In genomic region chr1:78081761-78082160, GRCm38 (mm10) we compare ENCODE assay signal across 11 mouse cellular contexts.
DNase-seq lines count a peak whose midpoint lies in the region; ATAC-seq and TF ChIP-seq lines count a peak whose summit lies in the region.
"Had no signal": no experiment of that assay in that cellular context is flagged by ENCODE, and none has a peak within 500 bp of the region (broad histone marks: within the 10 kb centered on the region; RNA-seq: fewer than 3 reads in every experiment).

No protein-coding gene starts in this region.

- H3K27me3 ChIP-seq in hindbrain, embryonic 11.5 days (ENCODE audit: control insufficient read depth, insufficient read depth, low read length): no peaks in the 10 kb centered on the region
- H3K27me3 ChIP-seq in hindbrain, postnatal 0 days (ENCODE audit: insufficient read depth, low read length): no peaks in the 10 kb centered on the region
- peaks cover 3% of the 10 kb centered on the region for H3K27me3 ChIP-seq in midbrain, embryonic 16.5 days (ENCODE audit: control insufficient read depth, insufficient read depth, low read depth, low read length)
- H3K27me3 ChIP-seq in midbrain, embryonic 11.5 days (ENCODE audit: control insufficient read depth, insufficient read depth, low read length): no peaks in the 10 kb centered on the region
- H3K27me3 ChIP-seq in neural tube, embryonic 15.5 days (replicated peaks): no peaks in the 10 kb centered on the region

- no peak overlapping the region for H3K27ac ChIP-seq in hindbrain, embryonic 11.5 days (ENCODE audit: low read depth, low read length)
- H3K27ac ChIP-seq in hindbrain, postnatal 0 days: no peak overlapping the region
- no peak overlapping the region for H3K27ac ChIP-seq in midbrain, embryonic 16.5 days (ENCODE audit: low read length)
- no peak overlapping the region for H3K27ac ChIP-seq in midbrain, embryonic 11.5 days (ENCODE audit: low read depth, low read length)
- no peak overlapping the region for H3K27ac ChIP-seq in neural tube, embryonic 15.5 days (replicated peaks)

- TF ChIP-seq CTCF in hindbrain, postnatal 0 days (IDR thresholded peaks at IDR 0.05; ENCODE audit: low read depth): no peak

- H3K4me1 ChIP-seq in hindbrain, embryonic 11.5 days (replicated peaks; ENCODE audit: control insufficient read depth, insufficient read depth, low read length): no peaks in the 10 kb centered on the region
- no peaks in the 10 kb centered on the region for H3K4me1 ChIP-seq in hindbrain, postnatal 0 days (ENCODE audit: insufficient read depth, low read length)
- no peaks in the 10 kb centered on the region; the same call in 1 of the 2 replicates for H3K4me1 ChIP-seq in midbrain, embryonic 16.5 days (ENCODE audit: control insufficient read depth, insufficient read depth, low read length)
- no peaks in the 10 kb centered on the region for H3K4me1 ChIP-seq in midbrain, embryonic 11.5 days (ENCODE audit: control insufficient read depth, insufficient read depth, low read length)
- H3K4me1 ChIP-seq in neural tube, embryonic 15.5 days: no peaks in the 10 kb centered on the region

- WGBS in hindbrain, embryonic 11.5 days: 36% methylated on average over 18 of the region's 18 CpGs
- WGBS in hindbrain, postnatal 0 days: 53% methylated on average over 18 of the region's 18 CpGs
- 44% methylated on average over 18 of the region's 18 CpGs for WGBS in midbrain, embryonic 16.5 days
- WGBS in midbrain, embryonic 11.5 days: 28% methylated on average over 18 of the region's 18 CpGs
- 40% methylated on average over 18 of the region's 18 CpGs for WGBS in neural tube, embryonic 15.5 days

- no peak overlapping the region for H3K4me2 ChIP-seq in hindbrain, embryonic 11.5 days (replicated peaks; ENCODE audit: low read depth, low read length)
- H3K4me2 ChIP-seq in hindbrain, postnatal 0 days (ENCODE audit: low read depth, low read length): no peak overlapping the region
- 0 out of 2 replicates have a peak overlapping the region, but pooled peaks have one; percentile 5 for H3K4me2 ChIP-seq in midbrain, embryonic 16.5 days (ENCODE audit: low read length)
- H3K4me2 ChIP-seq in midbrain, embryonic 11.5 days: no peak overlapping the region
- peak overlapping the region; percentile 30 for H3K4me2 ChIP-seq in neural tube, embryonic 15.5 days

- H3K36me3 ChIP-seq in hindbrain, embryonic 11.5 days (ENCODE audit: control insufficient read depth, insufficient read depth, low read length): no peaks in the 10 kb centered on the region
- no peaks in the 10 kb centered on the region for H3K36me3 ChIP-seq in hindbrain, postnatal 0 days (ENCODE audit: insufficient read depth, low read length)
- no peaks in the 10 kb centered on the region for H3K36me3 ChIP-seq in midbrain, embryonic 16.5 days (ENCODE audit: control insufficient read depth, insufficient read depth, low read length)
- no peaks in the 10 kb centered on the region for H3K36me3 ChIP-seq in midbrain, embryonic 11.5 days (ENCODE audit: control insufficient read depth, insufficient read depth, low read length)
- H3K36me3 ChIP-seq in neural tube, embryonic 15.5 days: no peaks in the 10 kb centered on the region

- H3K9me3 ChIP-seq in hindbrain, embryonic 11.5 days (ENCODE audit: control insufficient read depth, low read length): no peaks in the 10 kb centered on the region
- no peaks in the 10 kb centered on the region for H3K9me3 ChIP-seq in hindbrain, postnatal 0 days (ENCODE audit: low read length)
- H3K9me3 ChIP-seq in midbrain, embryonic 16.5 days (replicated peaks; ENCODE audit: control insufficient read depth, low read length, poor library complexity, severe bottlenecking): no peaks in the 10 kb centered on the region
- H3K9me3 ChIP-seq in midbrain, embryonic 11.5 days (ENCODE audit: control insufficient read depth, low read length): no peaks in the 10 kb centered on the region
- H3K9me3 ChIP-seq in neural tube, embryonic 15.5 days (replicated peaks): no peaks in the 10 kb centered on the region

- H3K9ac ChIP-seq in hindbrain, embryonic 11.5 days (ENCODE audit: low read depth, low read length): no peak overlapping the region
- H3K9ac ChIP-seq in hindbrain, postnatal 0 days (replicated peaks; ENCODE audit: low read length): no peak overlapping the region
- no peak overlapping the region for H3K9ac ChIP-seq in midbrain, embryonic 16.5 days (ENCODE audit: low read depth, low read length)
- H3K9ac ChIP-seq in midbrain, embryonic 11.5 days (ENCODE audit: low read length): no peak overlapping the region
- H3K9ac ChIP-seq in neural tube, embryonic 15.5 days (replicated peaks): no peak overlapping the region

- no peak for ATAC-seq in hindbrain, embryonic 11.5 days (ENCODE audit: low FRiP score)
- no peak for ATAC-seq in hindbrain, postnatal 0 days
- no peak for ATAC-seq in midbrain, embryonic 16.5 days
- no peak for ATAC-seq in midbrain, embryonic 11.5 days (ENCODE audit: low FRiP score)
- ATAC-seq in neural tube, embryonic 15.5 days (ENCODE audit: low FRiP score): no peak

- no peak overlapping the region for H3K4me3 ChIP-seq in hindbrain, embryonic 11.5 days (ENCODE audit: low read depth, low read length)
- H3K4me3 ChIP-seq in hindbrain, postnatal 0 days (ENCODE audit: low read length): no peak overlapping the region
- H3K4me3 ChIP-seq in midbrain, embryonic 16.5 days (ENCODE audit: low read depth, low read length): no peak overlapping the region
- no peak overlapping the region for H3K4me3 ChIP-seq in midbrain, embryonic 11.5 days (ENCODE audit: low read depth, low read length)
- no peak overlapping the region for H3K4me3 ChIP-seq in neural tube, embryonic 15.5 days (replicated peaks)

- DNase-seq in hindbrain, embryonic 11.5 days (ENCODE audit: low spot score): peak; percentile 28
- DNase-seq in hindbrain, postnatal 0 days (ENCODE audit: low spot score): no peak
- no peak for DNase-seq in midbrain, embryonic 11.5 days (ENCODE audit: low spot score, missing footprints)
- peak; percentile 4 for DNase-seq in kidney, postnatal 4 days
- no peak for DNase-seq in spleen, adult 18-20 months
- no peak for DNase-seq in left cerebral cortex, adult 11 months (ENCODE audit: low spot score)
- DNase-seq: adrenal gland, postnatal 10 days; cerebellum, adult 11-12 months; heart, postnatal 4 days had no signal

Comparison
In these comparisons a context has a peak if more than half of its experiments do, and no peak if none do; other contexts are left out.
1. DNase-seq: peak in hindbrain, embryonic 11.5 days (single experiment) and kidney, postnatal 4 days (2 of 2); none in hindbrain, postnatal 0 days (single experiment), midbrain, embryonic 11.5 days (single experiment), spleen, adult 18-20 months (0 of 2) and left cerebral cortex, adult 11 months (single experiment).
2. H3K4me2 ChIP-seq: peak in midbrain, embryonic 16.5 days (single experiment) and neural tube, embryonic 15.5 days (single experiment); none in hindbrain, embryonic 11.5 days (single experiment), hindbrain, postnatal 0 days (single experiment) and midbrain, embryonic 11.5 days (single experiment).